Mouse (Mus musculus) hindbrain, embryonic 10.5 days (tissue): ENCODE results near the gene Ifna5. TPM values are rescaled to one million over a fixed set of nuclear protein-coding genes. Genes with fewer than 3 reads are reported as not detected.
A peak's percentile ranks its signal among the peaks of the same experiment; 100 is the strongest.

ENCODE experiments used
- DNase-seq: peaks from one replicate; pipeline ENCODE4 v3.0.0-alpha.2; 2017; ENCODE audit warnings: low spot score
- H3K27ac ChIP-seq: fragments of 300-500 bp; sonication (generic); 2 replicates; pipeline ENCODE4 v1.5.1; 2016; ENCODE audit warnings: mild to moderate bottlenecking, moderate library complexity
- H3K27me3 ChIP-seq: fragments of 300-500 bp; sonication (generic); 2 replicates; pipeline ENCODE4 v1.6.1; 2016; ENCODE audit warnings: mild to moderate bottlenecking; ENCODE audit not compliant: poor library complexity, insufficient read depth, severe bottlenecking
- H3K36me3 ChIP-seq: fragments of 300-500 bp; sonication (generic); 2 replicates; pipeline ENCODE4 v1.6.1; 2016; ENCODE audit warnings: mild to moderate bottlenecking, moderate library complexity
- H3K4me1 ChIP-seq: fragments of 300-500 bp; sonication (generic); replicated peaks from 2 replicates; pipeline ENCODE4 v1.6.1; 2016; ENCODE audit warnings: mild to moderate bottlenecking
- H3K4me3 ChIP-seq: fragments of 300-500 bp; sonication (generic); 2 replicates; pipeline ENCODE4 v1.5.1; 2016; ENCODE audit warnings: mild to moderate bottlenecking, moderate library complexity
- H3K9me3 ChIP-seq: fragments of 300-500 bp; sonication (generic); 2 replicates; pipeline ENCODE4 v1.6.1; 2016; ENCODE audit warnings: mild to moderate bottlenecking, moderate library complexity
- WGBS: fragments of 180-500 bp; shearing (Covaris S2); methylation state at CpG from one replicate; pipeline ENCODE4 v1.1.7; 2016; 5-methylcytosine and 5-hydroxymethylcytosine counted together
- polyA plus RNA-seq: library from polyadenylated mRNA; unstranded; fragments of >200 nt; fragmentation: Nextera tagmentation; extraction: Ambion mirVana; gene quantifications from 2 replicates; pipeline ENCODE4 v1.2.1, GENCODE M21; 2016

The Ifna5 gene
- polyA plus RNA-seq, 1 experiment from 2014 or later: not detected

DNA sequence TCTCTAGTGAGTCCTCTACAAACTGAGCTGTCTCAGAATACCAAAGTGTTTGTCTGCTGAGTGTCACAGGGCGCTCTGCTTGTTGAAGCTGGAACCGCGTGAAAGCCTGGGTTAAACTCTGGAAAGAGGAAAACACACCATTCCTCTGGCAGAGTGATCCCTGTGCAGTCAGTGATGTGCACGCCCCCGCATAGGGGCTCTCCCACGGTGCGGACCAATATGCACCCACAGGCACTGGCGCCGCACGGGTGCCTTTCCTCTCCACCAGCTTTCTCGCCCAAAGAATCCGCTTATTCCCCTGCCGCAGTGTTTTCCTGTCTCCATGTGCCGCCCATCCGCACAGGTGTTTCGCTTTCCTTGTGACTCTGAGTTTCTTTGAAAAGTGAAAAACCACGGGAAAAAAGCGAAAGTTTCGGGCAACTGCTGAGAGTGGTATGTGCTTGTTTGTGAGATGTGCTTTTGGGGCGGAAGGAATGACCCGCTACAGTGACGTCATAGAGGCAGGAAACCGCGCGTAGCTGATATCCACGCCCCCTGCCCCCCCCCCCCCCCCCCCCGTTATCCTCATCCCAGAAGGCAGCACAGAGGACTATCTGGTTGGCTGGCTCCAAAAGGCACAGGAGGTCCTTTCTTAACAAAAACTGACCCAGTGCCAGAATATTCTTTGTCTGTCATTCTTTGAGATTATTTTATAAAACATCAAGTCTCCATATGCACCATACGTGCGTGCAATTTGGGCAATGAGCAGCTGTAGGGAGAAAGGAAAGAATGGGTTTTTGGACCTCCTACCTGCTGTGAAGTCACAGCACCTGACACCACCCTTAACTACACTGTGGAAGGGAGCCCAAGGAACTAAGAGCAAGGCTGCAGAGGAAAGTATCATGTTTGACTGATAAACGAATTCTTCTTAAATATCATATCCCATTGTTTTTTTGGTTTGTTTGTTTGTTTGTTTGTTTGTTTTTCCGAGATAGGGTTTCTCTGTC is 32.9 kb downstream of the Ifna5 start:
- peaks cover 19% of the 10 kb centered on the region for H3K4me1 ChIP-seq
- WGBS: 9% methylated on average over 31 of the region's 31 CpGs
- peak overlapping the region; percentile 69 for H3K4me3 ChIP-seq
- peak; percentile 66 for DNase-seq
- H3K9me3 ChIP-seq: no peaks in the 10 kb centered on the region
- peak overlapping the region; percentile 78 for H3K27ac ChIP-seq
- H3K27me3 ChIP-seq: peaks cover 20% of the 10 kb centered on the region
- no peaks in the 10 kb centered on the region for H3K36me3 ChIP-seq

DNA sequence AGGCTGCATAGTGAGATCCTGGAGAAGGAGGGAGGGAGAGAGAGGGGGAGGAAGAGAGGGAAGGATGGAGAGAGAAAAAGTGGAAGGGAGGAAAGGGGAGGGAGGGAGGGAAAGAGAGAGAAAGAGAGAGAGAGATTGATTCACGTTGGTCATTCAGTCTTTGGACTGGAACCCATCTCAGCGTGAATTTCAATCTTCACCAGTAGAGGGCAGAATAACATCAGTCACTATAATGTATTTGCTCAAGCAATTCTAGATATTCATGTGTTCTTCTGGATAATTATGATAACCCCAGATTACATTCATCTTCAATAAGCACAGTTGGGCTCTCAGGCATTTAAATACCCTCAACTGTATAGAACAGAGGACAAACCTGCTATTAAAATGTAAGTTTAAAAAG is 37.4 kb downstream of the Ifna5 start:
- H3K9me3 ChIP-seq: no peaks in the 10 kb centered on the region
- no peaks in the 10 kb centered on the region for H3K36me3 ChIP-seq
- 0% methylated on average over 2 of the region's 2 CpGs for WGBS
- peaks cover 9% of the 10 kb centered on the region for H3K4me1 ChIP-seq
- DNase-seq: no peak
- no peak overlapping the region for H3K4me3 ChIP-seq
- H3K27me3 ChIP-seq: no peaks in the 10 kb centered on the region
- no peak overlapping the region for H3K27ac ChIP-seq

DNA sequence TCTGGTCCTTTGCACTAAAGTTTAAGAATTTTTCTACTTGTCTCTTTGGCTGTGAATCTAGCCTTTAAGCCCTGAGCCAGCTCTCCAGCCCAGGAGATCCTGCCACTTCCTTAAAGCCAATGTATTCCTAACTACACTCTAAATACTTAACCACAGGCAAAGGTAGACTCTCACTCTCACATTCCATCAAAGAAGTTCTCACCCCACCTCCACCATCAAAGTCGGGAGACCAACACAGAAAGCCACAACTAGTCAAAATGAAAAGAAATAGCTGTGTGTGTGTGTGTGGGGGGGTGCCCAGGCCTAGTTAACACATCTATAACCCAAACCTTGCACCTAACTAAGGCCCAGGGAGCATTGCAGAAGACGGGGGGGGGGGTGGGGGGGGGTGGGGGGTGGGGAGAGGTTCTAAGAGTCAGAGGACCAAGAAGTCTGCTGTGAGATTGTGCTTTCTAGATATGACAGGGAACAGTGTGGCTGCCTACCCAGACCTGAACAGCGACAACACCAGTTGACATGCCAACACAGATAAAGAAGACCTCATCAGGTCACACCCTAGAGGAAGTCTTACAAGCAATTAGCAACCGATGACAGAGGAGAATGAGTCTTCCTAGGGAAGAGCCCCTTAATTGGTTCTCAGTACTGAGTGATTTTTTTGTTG is 40.2 kb downstream of the Ifna5 start:
- no peak overlapping the region for H3K4me3 ChIP-seq
- 75% methylated on average over 4 of the region's 4 CpGs for WGBS
- no peaks in the 10 kb centered on the region for H3K4me1 ChIP-seq
- no peaks in the 10 kb centered on the region for H3K36me3 ChIP-seq
- no peak overlapping the region for H3K27ac ChIP-seq
- DNase-seq: no peak
- no peaks in the 10 kb centered on the region for H3K27me3 ChIP-seq
- no peaks in the 10 kb centered on the region for H3K9me3 ChIP-seq

DNA sequence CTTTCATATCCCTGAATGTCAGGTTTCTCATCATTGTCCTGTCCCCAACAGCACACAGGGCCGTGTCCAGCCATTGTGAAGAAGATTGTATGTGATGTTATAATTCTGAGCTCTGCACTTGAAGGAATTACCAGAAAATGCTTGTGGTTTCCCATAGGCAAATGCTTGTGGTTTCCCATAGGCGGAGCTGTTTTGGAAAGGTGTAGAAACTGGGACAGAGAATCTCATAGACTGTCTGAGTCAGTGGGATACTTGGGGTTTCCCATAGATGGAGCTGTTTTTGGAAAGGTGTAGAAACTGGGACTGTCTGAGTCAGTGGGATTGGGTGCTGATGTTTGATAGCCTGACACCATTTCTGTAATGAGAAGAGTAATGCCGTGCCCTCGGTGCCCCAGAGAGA is 41.2 kb downstream of the Ifna5 start:
- no peak overlapping the region for H3K4me3 ChIP-seq
- H3K27me3 ChIP-seq: no peaks in the 10 kb centered on the region
- no peaks in the 10 kb centered on the region for H3K36me3 ChIP-seq
- DNase-seq: no peak
- no peak overlapping the region for H3K27ac ChIP-seq
- no peaks in the 10 kb centered on the region for H3K9me3 ChIP-seq
- H3K4me1 ChIP-seq: no peaks in the 10 kb centered on the region
- 82% methylated on average over 4 of the region's 4 CpGs for WGBS

DNA sequence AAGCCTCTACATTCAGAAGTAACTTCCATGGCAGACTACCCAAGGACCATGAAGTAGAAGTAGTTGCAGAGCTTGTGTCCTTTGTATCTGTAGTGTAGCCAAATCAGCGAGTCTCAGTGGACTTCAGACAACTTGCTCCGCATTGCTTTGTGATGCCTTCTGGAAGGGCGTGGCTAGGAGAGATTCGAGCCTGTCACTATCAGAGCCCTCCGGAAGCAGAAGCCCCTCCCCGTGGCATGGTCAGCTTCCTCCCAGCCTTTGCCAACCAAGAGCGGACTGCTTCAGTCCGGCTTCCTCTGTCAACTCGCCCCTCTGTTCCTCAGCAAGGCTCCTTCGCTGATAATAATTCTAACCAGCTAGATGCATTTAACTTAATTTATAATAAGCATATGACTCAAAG is 42.9 kb downstream of the Ifna5 start:
- no peaks in the 10 kb centered on the region for H3K4me1 ChIP-seq
- no peak overlapping the region for H3K4me3 ChIP-seq
- no peak overlapping the region for H3K27ac ChIP-seq
- H3K9me3 ChIP-seq: no peaks in the 10 kb centered on the region
- H3K36me3 ChIP-seq: no peaks in the 10 kb centered on the region
- DNase-seq: no peak
- no peaks in the 10 kb centered on the region for H3K27me3 ChIP-seq
- WGBS: 51% methylated on average over 10 of the region's 10 CpGs

DNA sequence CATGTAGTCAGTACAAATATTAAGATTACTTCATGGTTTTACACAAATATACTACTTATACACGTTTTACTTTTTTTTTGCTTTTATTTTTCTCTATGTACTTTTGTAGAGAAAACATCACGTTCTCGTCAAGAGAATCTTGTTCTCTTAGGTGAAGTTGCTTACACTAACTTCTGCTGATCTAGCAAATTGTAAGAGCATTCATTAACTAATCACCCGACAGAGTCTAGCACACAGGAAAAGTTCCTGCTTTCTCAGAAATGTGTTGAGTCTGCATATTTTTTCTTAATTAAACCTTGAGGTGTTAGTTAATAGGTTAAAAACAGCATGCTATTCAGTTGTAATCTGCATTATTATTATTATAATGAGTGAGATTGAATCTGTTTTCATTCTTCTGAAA is 43.4 kb downstream of the Ifna5 start:
- Histone ChIP-seq H3K4me1 (no peaks in the 10 kb centered on the region), H3K36me3 (no peaks in the 10 kb centered on the region), H3K4me3 (no peak overlapping the region), H3K27me3 (no peaks in the 10 kb centered on the region), H3K27ac (no peak overlapping the region), H3K9me3 (no peaks in the 10 kb centered on the region)
- 81% methylated on average over 4 of the region's 4 CpGs for whole genome bisulfite sequencing
- no peak for DNase-seq

DNA sequence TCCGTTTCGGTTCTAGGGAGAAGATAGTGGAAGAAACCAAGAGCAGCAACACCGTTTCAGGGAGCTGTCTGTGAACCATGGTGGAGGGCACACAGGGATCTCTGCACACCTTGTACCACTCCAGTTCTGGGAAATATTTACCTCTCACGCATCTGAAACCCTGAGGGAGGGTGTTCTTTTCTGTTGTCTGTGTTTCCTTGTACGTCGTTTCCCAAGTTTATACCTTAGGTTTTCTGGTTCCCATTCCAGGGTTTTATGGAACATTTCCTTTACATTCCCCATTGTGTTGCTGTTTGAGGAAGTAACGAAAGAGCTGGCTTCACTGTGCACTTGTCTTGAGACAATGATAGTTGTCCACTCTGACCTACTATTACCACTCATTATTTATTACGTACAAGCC is 44.8 kb downstream of the Ifna5 start, which contains the start of gene Ifne:
TSS of gene Ifne (minus strand) at position 101 of the 400 bp plus-strand sequence.
- WGBS: 90% methylated on average over 8 of the region's 8 CpGs
- Histone ChIP-seq H3K4me3 (no peak within 1 kb of the TSS), H3K9me3 (no peaks in the 10 kb centered on the region), H3K4me1 (no peaks in the 10 kb centered on the region), H3K36me3 (no peaks in the 10 kb centered on the region), H3K27me3 (no peaks in the 10 kb centered on the region), H3K27ac (no peak within 1 kb of the TSS)
- no peak for DNase-seq

Other genes with a start within 250 kb of the Ifna5 start
- gene Ifna9, start 243.1 kb upstream of the Ifna5 start, polyA plus RNA-seq: not detected in 2 replicates
- gene Ifna12, start 232.1 kb upstream of the Ifna5 start, polyA plus RNA-seq: not detected in 2 replicates
- gene C87499, start 201.1 kb upstream of the Ifna5 start, polyA plus RNA-seq: not detected in 2 replicates
- gene Ifna13, start 191.1 kb upstream of the Ifna5 start, polyA plus RNA-seq: not detected in 2 replicates
- not detected in 2 replicates for gene Ifna16, start 158.6 kb upstream of the Ifna5 start, polyA plus RNA-seq
- gene Ifna2, start 151.6 kb upstream of the Ifna5 start, polyA plus RNA-seq: not detected in 2 replicates
- not detected in 2 replicates for gene Ifnab, start 144.2 kb upstream of the Ifna5 start, polyA plus RNA-seq
- gene Gm26566, start 113.7 kb upstream of the Ifna5 start, polyA plus RNA-seq: 0.68 and 1.3 TPM in 2 replicates
- gene Klhl9, start 113.1 kb upstream of the Ifna5 start, polyA plus RNA-seq: 74.4 and 90.5 TPM in 2 replicates
- not detected in 2 replicates for gene Gm13271, start 80.7 kb upstream of the Ifna5 start, polyA plus RNA-seq
- 0.34 TPM in 1 of 2 replicates, not detected in the other for gene Gm13283, start 75.4 kb upstream of the Ifna5 start, polyA plus RNA-seq
- gene Gm13290, start 61.7 kb upstream of the Ifna5 start, polyA plus RNA-seq: 0.22 TPM in 1 of 2 replicates, not detected in the other
- gene Gm13289, start 58.6 kb upstream of the Ifna5 start, polyA plus RNA-seq: not detected in 2 replicates
- not detected in 2 replicates for gene Gm13272, start 55.7 kb upstream of the Ifna5 start, polyA plus RNA-seq
- 0.31 TPM in 1 of 2 replicates, not detected in the other for gene Ifnz, start 53.4 kb upstream of the Ifna5 start, polyA plus RNA-seq
- gene Gm13276, start 49.8 kb upstream of the Ifna5 start, polyA plus RNA-seq: not detected in 2 replicates
- not detected in 2 replicates for gene Gm13277, start 46.9 kb upstream of the Ifna5 start, polyA plus RNA-seq
- not detected in 2 replicates for gene Gm13278, start 44.0 kb upstream of the Ifna5 start, polyA plus RNA-seq
- gene Gm13275, start 41.0 kb upstream of the Ifna5 start, polyA plus RNA-seq: not detected in 2 replicates
- gene Gm13279, start 38.1 kb upstream of the Ifna5 start, polyA plus RNA-seq: not detected in 2 replicates
- 0.10 and 0.40 TPM in 2 replicates for gene Gm13285, start 35.9 kb upstream of the Ifna5 start, polyA plus RNA-seq
- gene Gm13287, start 32.3 kb upstream of the Ifna5 start, polyA plus RNA-seq: not detected in 2 replicates
- not detected in 2 replicates for gene Gm13288, start 30.0 kb upstream of the Ifna5 start, polyA plus RNA-seq
- not detected in 2 replicates for gene Ifna7, start 19.3 kb upstream of the Ifna5 start, polyA plus RNA-seq
- gene Ifna11, start 15.6 kb upstream of the Ifna5 start, polyA plus RNA-seq: not detected in 2 replicates
- gene Ifna6, start 8.1 kb upstream of the Ifna5 start, polyA plus RNA-seq: not detected in 2 replicates
- not detected in 2 replicates for gene Ifna4, start 6.3 kb downstream of the Ifna5 start, polyA plus RNA-seq
- not detected in 2 replicates for gene Ifna1, start 14.6 kb downstream of the Ifna5 start, polyA plus RNA-seq
- not detected in 2 replicates for gene Ifne, start 44.7 kb downstream of the Ifna5 start, polyA plus RNA-seq